Mouse (Mus musculus): ENCODE results near the gene Pbx2. TPM values are rescaled to one million over a fixed set of nuclear protein-coding genes. Genes with fewer than 3 reads are reported as not detected.

Gene Pbx2
- polyA plus RNA-seq, 1 experiment, result 177 TPM

DNA sequence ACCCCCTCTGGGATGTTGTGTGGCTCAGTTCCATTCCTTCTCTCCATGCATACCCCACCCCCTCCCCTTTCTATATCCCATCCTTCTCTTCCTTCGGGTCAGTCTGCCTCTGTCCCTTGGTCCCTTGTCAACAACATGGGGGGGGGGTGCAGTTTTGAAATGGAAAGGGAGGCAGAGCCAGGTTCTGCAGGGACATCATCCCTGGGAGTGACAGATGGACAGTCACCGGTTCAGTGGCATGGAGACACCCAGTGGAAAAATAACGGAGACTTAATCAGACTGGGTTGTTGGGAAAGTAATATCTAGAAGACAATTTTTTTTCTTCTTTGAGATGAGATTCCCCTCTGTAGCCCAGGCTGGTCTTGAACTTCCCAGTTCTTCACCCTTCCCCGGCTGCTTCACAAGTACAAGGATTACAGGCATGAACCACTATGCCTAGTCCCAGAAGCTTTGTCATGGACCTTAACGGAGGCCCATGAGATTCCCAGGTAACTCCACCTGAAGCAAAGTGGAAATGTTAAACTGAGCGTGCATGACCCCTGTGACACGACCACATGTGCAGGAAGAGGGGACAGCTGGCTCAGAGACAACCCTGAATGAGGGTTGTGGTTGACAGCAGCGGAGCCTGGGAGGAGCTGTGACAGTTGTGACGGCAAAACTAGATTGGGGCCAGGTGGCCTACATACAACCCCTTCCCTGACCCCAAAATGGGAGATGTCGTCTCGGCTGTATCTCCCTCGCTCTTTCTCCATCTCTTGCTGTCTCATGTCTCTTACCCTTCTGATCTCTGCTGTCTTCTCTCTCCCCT is 38.9 kb downstream of the Pbx2 start:
- TF ChIP-seq GATA1 (IDR thresholded peaks at IDR 0.05; ENCODE audit: low read length), result no peak

- no peak for TF ChIP-seq GATA1 (IDR thresholded peaks at IDR 0.05; ENCODE audit: low read length)
These were observed 39.8 kb downstream of the Pbx2 start for GRCm38 (mm10) chr17:34630761-34631301.

- TF ChIP-seq GATA1 (IDR thresholded peaks at IDR 0.05; ENCODE audit: low read length), result no peak
These were observed 40.6 kb downstream of the Pbx2 start for GRCm38 (mm10) chr17:34631647-34632046.

DNA sequence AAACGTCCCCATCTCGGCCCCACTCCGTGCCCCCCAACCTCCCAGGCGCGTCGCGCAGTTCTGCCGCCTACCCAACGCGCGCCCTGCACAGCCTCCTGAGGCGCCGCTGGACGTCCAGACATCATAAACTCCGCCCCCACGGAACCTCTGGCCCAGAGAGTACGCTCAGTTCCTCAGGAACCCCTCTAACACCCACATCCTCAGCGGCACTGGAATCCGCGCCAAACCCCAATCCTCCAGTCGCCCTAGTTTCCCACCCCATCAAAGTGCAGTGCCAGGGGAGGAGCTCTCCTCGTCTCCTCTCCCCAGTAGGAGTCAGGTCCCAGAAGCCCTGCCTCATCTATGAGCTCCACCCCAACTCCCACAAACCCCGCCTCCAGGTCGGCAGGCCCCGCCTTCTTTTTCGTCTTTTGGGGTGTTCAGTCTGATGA is 41.2 kb downstream of the Pbx2 start:
- TF ChIP-seq GATA1 (IDR thresholded peaks at IDR 0.05; ENCODE audit: low read length), result no peak

- no peak for TF ChIP-seq GATA1 (IDR thresholded peaks at IDR 0.05; ENCODE audit: low read length)
These were observed 44.6 kb downstream of the Pbx2 start for GRCm38 (mm10) chr17:34635671-34636070.

GRCm38 (mm10) chr17:34637459-34637858 is 46.4 kb downstream of the Pbx2 start:
- no peak for TF ChIP-seq GATA1 (IDR thresholded peaks at IDR 0.05; ENCODE audit: low read length)

- no peak for TF ChIP-seq GATA1 (IDR thresholded peaks at IDR 0.05; ENCODE audit: low read length)
These were observed 48.6 kb downstream of the Pbx2 start for GRCm38 (mm10) chr17:34639461-34640255.

DNA sequence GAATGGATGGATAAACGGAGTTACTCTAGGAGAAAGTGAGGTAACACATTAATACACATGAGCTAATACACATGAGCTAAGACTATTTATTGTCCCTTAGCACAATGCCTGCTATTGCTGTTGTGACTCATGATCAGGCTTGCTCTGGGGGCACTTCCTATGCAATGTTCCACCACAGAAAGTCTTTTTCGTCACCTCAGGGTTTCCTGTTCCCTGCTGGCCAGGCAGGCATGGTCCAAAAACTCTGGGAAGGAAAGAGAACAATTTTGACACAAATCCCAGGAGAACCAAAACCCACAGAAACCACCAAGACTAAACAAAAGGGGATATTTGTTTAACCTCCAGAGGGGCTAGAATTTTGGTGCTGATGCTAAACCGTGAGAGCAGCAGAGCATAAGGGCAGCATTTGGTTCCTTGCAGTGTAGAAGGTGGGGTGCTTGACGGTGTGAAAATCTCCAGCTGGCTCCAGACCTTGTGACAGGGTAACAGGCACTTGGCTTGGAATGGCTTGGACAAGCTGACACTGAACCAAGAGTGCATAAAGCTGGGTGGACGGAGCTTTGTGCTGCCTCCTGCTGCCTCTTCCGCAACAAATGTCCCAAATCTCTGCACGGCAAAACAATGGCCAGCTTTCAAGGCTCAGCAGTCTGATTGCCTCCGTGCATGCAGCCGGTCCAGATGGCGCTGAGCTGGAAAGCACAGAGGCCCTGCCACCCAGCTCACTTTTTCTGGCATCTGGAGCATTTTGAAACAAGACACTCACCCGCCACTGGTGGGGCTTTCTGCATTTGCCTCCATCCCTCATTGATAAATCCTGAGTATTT is 49.9 kb downstream of the Pbx2 start:
- TF ChIP-seq GATA1 (IDR thresholded peaks at IDR 0.05; ENCODE audit: low read length), result no peak

- TF ChIP-seq GATA1 (IDR thresholded peaks at IDR 0.05; ENCODE audit: low read length), result no peak
These were observed 50.9 kb downstream of the Pbx2 start for GRCm38 (mm10) chr17:34641945-34642344.

DNA sequence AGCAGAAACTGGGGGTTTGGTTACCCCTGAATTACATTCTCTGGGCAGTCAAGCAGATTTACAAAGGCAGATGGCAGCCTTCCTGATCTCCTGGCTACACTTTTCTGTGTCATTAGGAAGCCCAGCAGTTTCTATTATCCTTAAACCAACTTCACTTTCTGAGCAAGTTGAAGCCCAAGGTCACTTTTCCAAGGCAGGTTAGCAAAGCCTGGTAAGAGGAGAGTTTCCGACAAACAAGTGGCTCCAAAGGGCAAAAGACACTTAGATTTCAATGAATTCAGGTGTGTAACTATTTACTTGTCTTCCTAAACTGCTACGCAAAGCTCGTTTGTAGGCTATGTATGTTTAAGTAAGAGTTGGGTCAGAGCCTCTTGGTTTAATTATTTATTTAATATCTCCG is 52.3 kb downstream of the Pbx2 start:
- no peak for TF ChIP-seq GATA1 (IDR thresholded peaks at IDR 0.05; ENCODE audit: low read length)

- TF ChIP-seq GATA1 (IDR thresholded peaks at IDR 0.05; ENCODE audit: low read length), result no peak
These were observed 52.9 kb downstream of the Pbx2 start for GRCm38 (mm10) chr17:34643944-34644343.

DNA sequence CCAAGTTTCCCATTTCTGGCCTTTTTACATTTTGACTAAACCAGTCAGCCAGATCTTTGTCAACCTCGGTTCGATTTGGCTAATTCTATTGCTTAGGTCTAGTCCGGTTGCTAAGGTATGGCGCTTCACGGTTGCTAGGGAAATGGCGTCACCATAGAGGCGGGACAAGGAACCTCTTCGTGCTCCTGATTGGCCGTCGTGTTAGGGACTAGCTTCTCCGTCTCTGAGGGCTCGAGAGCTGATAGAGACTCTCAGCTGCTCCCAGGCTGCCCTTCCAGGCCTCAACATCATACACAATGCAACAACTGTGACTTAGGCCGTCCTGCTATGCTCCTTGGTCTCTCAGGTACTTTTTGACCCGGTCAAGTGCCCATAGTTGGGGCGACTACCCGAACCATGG is 53.5 kb downstream of the Pbx2 start, which contains the start of gene Fkbpl:
Gene Fkbpl, plus strand, starts transcription at position 157 of the 400 bp plus-strand sequence.
- TF ChIP-seq GATA1 (IDR thresholded peaks at IDR 0.05; ENCODE audit: low read length), result no peak

DNA sequence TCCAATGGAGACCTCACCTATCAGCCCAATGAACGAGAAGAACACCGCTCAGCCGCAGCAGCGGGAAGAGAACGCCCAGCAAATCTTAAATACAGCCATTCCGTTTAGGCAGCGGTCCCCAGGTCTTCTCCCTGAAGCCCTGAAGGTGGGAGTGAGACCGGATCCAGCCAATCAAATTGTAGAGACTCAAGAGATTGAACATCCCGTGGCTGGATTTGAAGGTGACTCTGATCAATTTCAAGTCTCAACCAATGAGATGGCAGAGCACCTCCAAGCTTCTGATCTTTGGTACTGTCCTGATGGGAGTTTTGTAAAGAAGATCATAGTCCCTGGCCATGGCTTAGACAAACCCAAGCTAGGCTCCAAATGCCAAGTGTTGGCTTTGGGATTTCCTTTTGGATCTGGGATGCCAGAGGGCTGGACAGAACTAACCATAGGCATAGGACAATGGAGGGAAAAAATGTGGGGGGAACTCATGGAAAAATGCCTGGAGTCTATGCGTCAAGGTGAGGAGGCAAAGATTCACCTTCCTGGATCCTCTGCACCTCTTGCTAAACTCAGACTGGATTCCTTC is 54.3 kb downstream of the Pbx2 start:
- no peak for TF ChIP-seq GATA1 (IDR thresholded peaks at IDR 0.05; ENCODE audit: low read length)

DNA sequence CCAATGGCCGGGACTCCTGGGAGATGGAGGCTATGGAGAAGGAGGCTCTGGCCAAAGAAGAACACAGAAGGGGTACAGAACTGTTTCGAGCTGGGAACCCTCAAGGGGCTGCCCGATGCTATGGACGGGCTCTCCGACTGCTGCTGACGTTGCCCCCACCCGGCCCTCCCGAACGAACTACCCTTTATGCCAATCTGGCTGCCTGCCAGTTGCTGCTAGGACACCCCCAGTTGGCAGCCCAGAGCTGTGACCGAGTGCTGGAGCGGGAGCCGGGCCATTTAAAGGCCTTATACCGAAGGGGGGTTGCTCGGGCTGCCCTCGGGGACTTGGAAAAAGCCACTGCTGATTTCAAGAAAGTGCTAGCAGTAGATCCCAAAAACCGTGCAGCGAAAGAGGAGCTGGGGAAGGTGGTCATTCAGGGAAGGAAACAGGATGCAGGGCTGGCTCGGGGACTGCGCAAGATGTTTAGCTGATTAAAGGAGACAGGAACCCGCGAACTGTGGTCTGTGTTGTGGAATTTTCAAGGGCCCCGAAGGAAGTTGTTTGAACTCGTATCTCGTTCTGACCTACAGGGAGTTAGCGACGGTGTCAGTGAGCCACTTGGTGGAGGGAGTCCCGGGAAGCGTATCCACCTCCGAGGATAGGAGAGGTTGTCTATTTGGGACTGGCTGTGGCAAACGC is 54.9 kb downstream of the Pbx2 start:
- no peak for TF ChIP-seq GATA1 (IDR thresholded peaks at IDR 0.05; ENCODE audit: low read length)

Other genes starting within 250 kb of the Pbx2 start
- not detected in 2 replicates for gene Btnl2, start 236.4 kb upstream of the Pbx2 start, polyA plus RNA-seq (2012)
- gene Btnl1, start 214.1 kb upstream of the Pbx2 start, polyA plus RNA-seq (2012), result not detected in 2 replicates
- gene BC051142, start 192.4 kb upstream of the Pbx2 start, polyA plus RNA-seq (2012), result not detected in 2 replicates
- gene Btnl4, start 113.9 kb upstream of the Pbx2 start, polyA plus RNA-seq (2012), result not detected in 2 replicates
- not detected in 2 replicates for gene Btnl6, start 73.9 kb upstream of the Pbx2 start, polyA plus RNA-seq (2012)
- 0.78 and 0.90 TPM in 2 replicates for gene Notch4, start 27.0 kb upstream of the Pbx2 start, polyA plus RNA-seq (2012)
- gene Gpsm3, start 1.5 kb upstream of the Pbx2 start, polyA plus RNA-seq (2012), result 297 and 335 TPM in 2 replicates
- 4.7 and 5.9 TPM in 2 replicates for gene Ager, start 6.6 kb downstream of the Pbx2 start, polyA plus RNA-seq (2012)
- 67.6 and 71.2 TPM in 2 replicates for gene Rnf5, start 12.4 kb downstream of the Pbx2 start, polyA plus RNA-seq (2012)
- gene Agpat1, start 13.0 kb downstream of the Pbx2 start, polyA plus RNA-seq (2012), result 137 and 143 TPM in 2 replicates
- 1.1 and 1.4 TPM in 2 replicates for gene Egfl8, start 24.7 kb downstream of the Pbx2 start, polyA plus RNA-seq (2012)
- 28.0 and 46.7 TPM in 2 replicates for gene Ppt2, start 37.2 kb downstream of the Pbx2 start, polyA plus RNA-seq (2012)
- 0.04 TPM in 1 of 2 replicates, not detected in the other for gene Prrt1, start 38.3 kb downstream of the Pbx2 start, polyA plus RNA-seq (2012)
- gene Fkbpl, start 53.5 kb downstream of the Pbx2 start, polyA plus RNA-seq (2012), result 7.1 and 7.5 TPM in 2 replicates
- 130 TPM in 2 replicates for gene Atf6b, start 55.9 kb downstream of the Pbx2 start, polyA plus RNA-seq (2012)
- gene Tnxb, start 79.3 kb downstream of the Pbx2 start, polyA plus RNA-seq (2012), result not detected in 2 replicates
- gene C4b, start 152.6 kb downstream of the Pbx2 start, polyA plus RNA-seq (2012), result not detected in 2 replicates
- gene Cyp21a1, start 213.3 kb downstream of the Pbx2 start, polyA plus RNA-seq (2012), result not detected in 2 replicates
- 52.4 and 52.9 TPM in 2 replicates for gene Stk19, start 245.7 kb downstream of the Pbx2 start, polyA plus RNA-seq (2012)
- 47.6 and 78.7 TPM in 2 replicates for gene Dxo, start 245.8 kb downstream of the Pbx2 start, polyA plus RNA-seq (2012)

All from G1E-ER4 (cell line).